Mouse (Mus musculus): Measurements from ENCODE around the gene Vmn1r85. TPM values are rescaled to one million over a fixed set of nuclear protein-coding genes. Genes with fewer than 3 reads are reported as not detected.
"Not testable (repeated sequence)": the region's sequence is repeated elsewhere in the genome, so short reads cannot be mapped to it uniquely, and the experiment has no call there.

Gene Vmn1r85
- not detected for total RNA-seq (2022)

- no peak for DNase-seq (ENCODE audit: low spot score)
Observed at GRCm38 (mm10) chr7:13095073-13095472, at the start of gene Vmn1r85. Gene Vmn1r85 (minus strand): TSS chr7:13095173.

- DNase-seq (ENCODE audit: low spot score) = no peak
Observed at GRCm38 (mm10) chr7:13140057-13140456, 45.1 kb upstream of the Vmn1r85 start, which contains the start of gene Vmn1r87. Gene Vmn1r87 (minus strand): TSS chr7:13140157.

GRCm38 (mm10) chr7:13137340-13137739 is 42.4 kb upstream of the Vmn1r85 start:
- no peak for DNase-seq (ENCODE audit: low spot score)

GRCm38 (mm10) chr7:13131856-13132255 is 36.9 kb upstream of the Vmn1r85 start:
- no peak for DNase-seq (ENCODE audit: low spot score)

- DNase-seq (ENCODE audit: low spot score) = not testable (repeated sequence)
Observed at GRCm38 (mm10) chr7:13123554-13124153, 28.7 kb upstream of the Vmn1r85 start.

GRCm38 (mm10) chr7:13119817-13120216 is 24.8 kb upstream of the Vmn1r85 start, which contains the start of gene Vmn1r86:
Gene Vmn1r86 (minus strand): TSS chr7:13119917.
- no peak for DNase-seq (ENCODE audit: low spot score)

- no peak for DNase-seq (ENCODE audit: low spot score)
Observed at GRCm38 (mm10) chr7:13072293-13072692, 22.7 kb downstream of the Vmn1r85 start.

GRCm38 (mm10) chr7:13063399-13063798 is 31.6 kb downstream of the Vmn1r85 start:
- DNase-seq (ENCODE audit: low spot score) = not testable (repeated sequence)

- no peak for DNase-seq (ENCODE audit: low spot score)
Observed at GRCm38 (mm10) chr7:13059536-13059935, 35.4 kb downstream of the Vmn1r85 start.

- no peak for DNase-seq (ENCODE audit: low spot score)
Observed at GRCm38 (mm10) chr7:13056913-13057700, 37.9 kb downstream of the Vmn1r85 start.

- DNase-seq (ENCODE audit: low spot score) = peak; percentile 93
Observed at GRCm38 (mm10) chr7:13054287-13055010, 40.5 kb downstream of the Vmn1r85 start, which contains the start of gene Mzf1. Gene Mzf1 (minus strand): TSS chr7:13054764.

- no peak for DNase-seq (ENCODE audit: low spot score)
Observed at GRCm38 (mm10) chr7:13053961-13054286, 41.0 kb downstream of the Vmn1r85 start.

- no peak for DNase-seq (ENCODE audit: low spot score)
Observed at GRCm38 (mm10) chr7:13053501-13053900, 41.5 kb downstream of the Vmn1r85 start.

GRCm38 (mm10) chr7:13053001-13053400 is 42.0 kb downstream of the Vmn1r85 start:
- no peak for DNase-seq (ENCODE audit: low spot score)

- peak; percentile 72 for DNase-seq (ENCODE audit: low spot score)
Observed at GRCm38 (mm10) chr7:13046084-13046483, 48.9 kb downstream of the Vmn1r85 start.

- no peak for DNase-seq (ENCODE audit: low spot score)
Observed at GRCm38 (mm10) chr7:13044254-13044625, 50.7 kb downstream of the Vmn1r85 start.

- DNase-seq (ENCODE audit: low spot score) = no peak
Observed at GRCm38 (mm10) chr7:13043445-13044253, 51.3 kb downstream of the Vmn1r85 start.

GRCm38 (mm10) chr7:13043120-13043444 is 51.9 kb downstream of the Vmn1r85 start:
- DNase-seq (ENCODE audit: low spot score) = no peak

- no peak for DNase-seq (ENCODE audit: low spot score)
Observed at GRCm38 (mm10) chr7:13042511-13042910, 52.5 kb downstream of the Vmn1r85 start.

- DNase-seq (ENCODE audit: low spot score) = no peak
Observed at GRCm38 (mm10) chr7:13041256-13041655, 53.7 kb downstream of the Vmn1r85 start.

GRCm38 (mm10) chr7:13039181-13039580 is 55.8 kb downstream of the Vmn1r85 start:
- DNase-seq (ENCODE audit: low spot score) = no peak
